Mouse (Mus musculus) cerebellum, postnatal 36 days (tissue): ENCODE measurements around the gene Zfp704.

Source experiments
- DNase-seq, 2 experiments: peaks; one replicate each; pipeline ENCODE4 v3.0.0; 2021 to 2022; ENCODE audit warnings: mixed read lengths in 2 of 2

Gene Zfp704

DNA sequence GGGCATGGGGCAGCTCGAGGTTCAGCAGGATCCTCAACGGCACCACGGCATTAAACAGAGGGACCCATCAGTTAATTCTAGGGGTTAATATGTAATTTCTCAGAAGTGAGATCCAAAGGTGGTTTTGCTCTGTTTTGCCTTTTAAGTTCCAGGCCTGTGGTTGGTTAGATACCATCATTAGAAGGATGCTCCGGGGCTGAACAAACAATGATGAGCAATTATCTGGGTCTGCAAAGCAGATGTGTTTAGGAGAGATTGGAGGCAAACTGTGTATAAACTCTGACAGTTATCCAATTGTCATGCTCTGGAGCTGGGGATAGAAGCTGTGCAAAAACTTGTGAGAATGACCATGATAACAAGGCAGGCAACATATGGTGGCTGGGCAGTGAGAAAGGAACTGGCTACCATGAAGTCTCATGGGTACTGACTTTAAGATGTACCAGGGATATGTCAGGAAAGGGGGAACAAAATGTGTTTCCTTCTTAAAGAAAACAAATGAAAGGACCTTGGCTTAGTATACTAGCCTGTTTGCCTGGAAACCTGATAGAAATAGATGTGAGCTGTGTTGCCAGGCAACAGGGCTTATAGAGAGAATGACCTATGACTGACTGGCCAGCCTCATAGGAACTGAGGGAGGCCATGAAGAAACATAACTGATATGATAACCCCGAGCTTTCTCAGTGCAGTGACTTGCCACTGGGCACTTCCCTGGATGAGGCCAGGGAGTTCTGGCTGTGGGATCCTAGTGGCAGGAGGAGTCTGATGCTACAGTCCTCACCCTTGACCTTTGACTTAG, 206.4 kb downstream of the Zfp704 start:
- DNase-seq, result no peak

DNA sequence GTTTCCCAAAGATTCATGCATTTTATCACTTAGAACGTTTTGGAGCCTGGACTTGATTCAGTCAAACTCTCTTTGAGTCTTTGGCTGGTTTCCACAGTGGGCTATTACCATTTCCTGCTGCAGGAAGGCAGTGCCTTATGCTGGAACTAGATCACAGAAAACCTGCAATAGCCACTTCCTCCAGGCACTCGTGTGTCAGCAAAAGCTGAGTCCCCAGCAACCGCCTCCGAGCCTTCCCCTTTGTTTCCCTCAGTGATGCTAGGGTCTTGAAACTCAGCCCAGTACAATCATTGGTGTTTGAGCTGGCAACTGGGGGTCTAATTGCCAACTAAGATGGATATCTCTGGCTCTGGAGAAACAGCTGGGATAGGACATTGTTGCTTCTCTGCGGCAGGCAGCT, 207.0 kb downstream of the Zfp704 start:
- DNase-seq, result no peak

GRCm38 (mm10) chr3:9402345-9402744, 207.5 kb downstream of the Zfp704 start:
- DNase-seq, result no peak

DNA sequence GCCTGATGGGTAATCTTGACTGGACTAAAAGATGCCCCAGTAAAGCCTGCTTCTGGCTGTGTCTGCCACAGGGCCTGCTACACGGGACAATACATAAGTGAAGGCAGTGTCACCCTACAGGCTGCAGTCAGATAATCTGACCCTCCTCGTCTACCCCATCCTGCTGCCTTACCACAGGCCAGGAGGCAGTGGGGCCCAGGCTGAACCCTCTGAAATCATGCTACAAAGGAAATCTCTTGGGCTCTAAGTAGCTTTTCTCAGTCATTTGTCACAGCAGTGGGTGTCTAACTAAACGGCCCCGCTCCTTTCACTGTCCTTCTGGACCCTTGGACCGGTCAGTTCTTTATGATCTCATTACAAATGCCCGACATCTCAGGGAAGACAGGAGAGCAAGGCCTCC, 208.2 kb downstream of the Zfp704 start:
- DNase-seq, result no peak

DNA sequence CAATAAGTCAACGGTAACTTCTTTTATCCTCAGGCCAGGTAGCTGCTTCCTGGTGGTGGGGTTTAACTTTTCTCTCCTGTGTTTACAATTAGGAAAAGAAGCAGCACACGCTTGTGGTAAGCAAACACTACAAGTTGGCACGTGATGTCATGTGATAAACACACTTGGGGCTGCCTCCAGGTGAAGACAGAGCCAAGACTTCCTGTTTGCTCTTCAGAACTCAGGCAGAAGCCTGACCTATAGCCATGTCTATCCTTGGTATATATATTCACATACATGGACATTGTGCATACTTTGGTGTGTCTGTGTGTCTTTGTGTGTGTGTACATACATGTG, 209.0 kb downstream of the Zfp704 start:
- no peak for DNase-seq

DNA sequence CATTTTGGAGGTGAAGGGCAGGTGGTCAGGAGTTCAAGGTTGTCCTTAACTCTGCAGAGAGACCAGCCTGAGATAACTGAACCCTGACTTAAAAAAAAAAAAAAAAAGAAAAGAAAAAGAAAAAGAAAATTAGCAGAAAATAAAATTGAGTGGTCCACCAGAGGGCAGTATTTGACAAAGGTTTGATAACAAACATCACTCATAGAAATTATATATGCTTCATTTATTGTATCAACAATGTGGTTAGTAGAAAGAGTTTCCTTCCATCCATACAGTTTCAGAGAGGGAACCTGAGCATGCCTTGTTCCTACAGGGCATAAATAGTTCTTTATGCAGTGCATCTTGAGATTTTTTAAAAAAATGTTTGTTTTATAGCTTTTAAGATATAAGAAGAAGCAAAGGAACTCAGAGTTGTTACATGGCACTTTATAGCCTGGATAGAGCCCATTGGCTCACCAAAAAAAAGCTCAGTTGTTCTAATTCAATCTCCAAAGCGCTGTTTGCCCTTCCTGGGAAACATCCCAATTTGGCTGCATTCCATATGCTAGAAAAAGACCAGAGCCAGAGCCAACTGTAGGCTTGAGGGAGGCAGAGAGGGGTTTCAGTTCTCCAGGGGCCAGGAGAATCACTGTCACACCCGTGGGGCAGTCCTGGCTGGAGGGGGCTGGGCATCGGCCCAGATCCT, 209.5 kb downstream of the Zfp704 start:
- DNase-seq, result peak; percentile 10 to 39

- DNase-seq, result no peak
These were observed 211.6 kb downstream of the Zfp704 start for GRCm38 (mm10) chr3:9398271-9398670.
